Mouse (Mus musculus) testis, adult 2 months (tissue): Measurements from ENCODE around the gene Vmn2r65. TPM values are rescaled to one million over a fixed set of nuclear protein-coding genes. Genes with fewer than 3 reads are reported as not detected.

Source experiments
- H3K27ac ChIP-seq: fragments of 200-500 bp; 2 replicates; pipeline ENCODE4 v1.5.1; 2012; ENCODE audit warnings: low read depth, low read length; ENCODE audit not compliant: control insufficient read depth, insufficient read depth
- H3K27me3 ChIP-seq: fragments of 200-500 bp; 2 replicates; pipeline ENCODE4 v1.6.1; 2012; ENCODE audit warnings: mild to moderate bottlenecking, low read length, moderate library complexity; ENCODE audit not compliant: control insufficient read depth, insufficient read depth
- H3K36me3 ChIP-seq: fragments of 200-500 bp; 2 replicates; pipeline ENCODE4 v1.6.1; 2012; ENCODE audit warnings: mild to moderate bottlenecking, low read length; ENCODE audit not compliant: control insufficient read depth, insufficient read depth
- H3K4me1 ChIP-seq: fragments of 200-500 bp; 2 replicates; pipeline ENCODE4 v1.6.1; 2012; ENCODE audit warnings: low read length; ENCODE audit not compliant: control insufficient read depth, insufficient read depth
- H3K4me3 ChIP-seq: fragments of 200-500 bp; 2 replicates; pipeline ENCODE4 v1.5.1; 2012; ENCODE audit warnings: low read depth, mild to moderate bottlenecking, low read length, moderate library complexity, mixed read lengths; ENCODE audit not compliant: control insufficient read depth
- CTCF ChIP-seq: fragments of 200-500 bp; IDR thresholded peaks from 2 replicates; pipeline ENCODE4 v1.5.1; 2012; ENCODE audit warnings: low read depth, mild to moderate bottlenecking, inconsistent platforms, low read length, moderate library complexity; ENCODE audit not compliant: control insufficient read depth, insufficient read depth, insufficient replicate concordance
- POLR2A ChIP-seq: fragments of 200-500 bp; IDR thresholded peaks from 2 replicates; pipeline ENCODE4 v1.6.1; 2012; ENCODE audit warnings: low read depth, mild to moderate bottlenecking, inconsistent platforms, low read length, moderate library complexity; ENCODE audit not compliant: control insufficient read depth
- polyA plus RNA-seq: library from polyadenylated mRNA; depleted of rRNA; stranded (reverse); fragments of >200 nt; gene quantifications from 2 replicates; pipeline ENCODE4 v1.2.3, GENCODE M21; 2012; rRNA removed

Gene Vmn2r65
- not detected in 2 replicates for polyA plus RNA-seq

GRCm38 (mm10) chr7:84964015-84964414, at the start of gene Vmn2r65:
Gene Vmn2r65 (minus strand): TSS chr7:84964115.
- no peak for TF ChIP-seq CTCF
- no peak for TF ChIP-seq POLR2A
- H3K27ac ChIP-seq = no peak within 1 kb of the TSS
- H3K4me1 ChIP-seq = no peaks in the 10 kb centered on the region
- no peak within 1 kb of the TSS for H3K4me3 ChIP-seq
- no peaks in the 10 kb centered on the region for H3K36me3 ChIP-seq
- H3K27me3 ChIP-seq = no peaks in the 10 kb centered on the region

- Histone ChIP-seq H3K36me3 (no peaks in the 10 kb centered on the region), H3K4me3 (no peak within 1 kb of the TSS), H3K27me3 (no peaks in the 10 kb centered on the region), H3K27ac (no peak within 1 kb of the TSS), H3K4me1 (no peaks in the 10 kb centered on the region)
- TF ChIP-seq POLR2A (no peak), CTCF (no peak)
Measured at GRCm38 (mm10) chr7:85012168-85012567, 48.3 kb upstream of the Vmn2r65 start, which contains the start of gene Vmn2r66. Gene Vmn2r66 (minus strand): TSS chr7:85012268.

- TF ChIP-seq POLR2A (no peak), CTCF (no peak)
- Histone ChIP-seq H3K4me3 (no peak overlapping the region), H3K36me3 (no peaks in the 10 kb centered on the region), H3K27ac (no peak overlapping the region), H3K4me1 (no peaks in the 10 kb centered on the region), H3K27me3 (no peaks in the 10 kb centered on the region)
Measured at GRCm38 (mm10) chr7:84996694-84997093, 32.8 kb upstream of the Vmn2r65 start.

Other genes starting within 250 kb of the Vmn2r65 start
- gene Olfr291, start 110.6 kb downstream of the Vmn2r65 start, polyA plus RNA-seq = not detected in 2 replicates
- 0.01 TPM in 1 of 2 replicates, not detected in the other for gene Vmn2r66, start 48.2 kb upstream of the Vmn2r65 start, polyA plus RNA-seq
- not detected in 2 replicates for gene Vmn2r67, start 191.9 kb upstream of the Vmn2r65 start, polyA plus RNA-seq